Comparison of ENCODE assay signal across 23 mouse cellular contexts in genomic region chr9:87965103-87965780, GRCm38 (mm10).
"Had no signal": no experiment of that assay in that cellular context is flagged by ENCODE, and none has a peak within 500 bp of the region (broad histone marks: within the 10 kb centered on the region; RNA-seq: fewer than 3 reads in every experiment).

No protein-coding gene starts in this region.

- H3K9me3 ChIP-seq: intestine, embryonic 15.5 days; limb, embryonic 12.5 days; limb, embryonic 15.5 days; midbrain, embryonic 10.5 days; midbrain, embryonic 15.5 days; neural tube, embryonic 12.5 days; neural tube, embryonic 15.5 days; stomach, embryonic 15.5 days had no signal

- H3K4me2 ChIP-seq: intestine, embryonic 15.5 days; limb, embryonic 12.5 days; limb, embryonic 15.5 days; liver, embryonic 11.5 days; midbrain, embryonic 15.5 days; neural tube, embryonic 12.5 days; neural tube, embryonic 15.5 days; stomach, embryonic 15.5 days had no signal

- H3K27me3 ChIP-seq: intestine, embryonic 15.5 days; limb, embryonic 12.5 days; limb, embryonic 15.5 days; megakaryocyte, embryonic 14.5 days; midbrain, embryonic 15.5 days; neural tube, embryonic 12.5 days; neural tube, embryonic 15.5 days; stomach, embryonic 15.5 days had no signal

- ATAC-seq: intestine, embryonic 15.5 days; liver, postnatal 0 days; lung, postnatal 0 days; midbrain, embryonic 15.5 days had no signal

- DNase-seq: kidney, adult 11 months; kidney, adult 8-10 months; kidney, postnatal 25 days; layer of hippocampus, adult 9-11 months; liver, postnatal 0 days; right cerebral cortex, adult 18-20 months; right cerebral cortex, postnatal 14 days; right cerebral cortex, postnatal 4 days; thymus, postnatal 36 days had no signal

- H3K9ac ChIP-seq: intestine, embryonic 15.5 days; limb, embryonic 12.5 days; limb, embryonic 15.5 days; liver, embryonic 14.5 days; liver, postnatal 0 days; midbrain, embryonic 15.5 days; neural tube, embryonic 12.5 days; neural tube, embryonic 15.5 days; stomach, embryonic 15.5 days had no signal

- H3K36me3 ChIP-seq: intestine, embryonic 15.5 days; limb, embryonic 12.5 days; limb, embryonic 15.5 days; midbrain, embryonic 10.5 days; midbrain, embryonic 15.5 days; neural tube, embryonic 12.5 days; neural tube, embryonic 15.5 days; stomach, embryonic 15.5 days had no signal

- H3K4me1 ChIP-seq: intestine, embryonic 15.5 days; limb, embryonic 15.5 days; megakaryocyte, embryonic 14.5 days; midbrain, embryonic 10.5 days; midbrain, embryonic 15.5 days; neural tube, embryonic 12.5 days; neural tube, embryonic 15.5 days had no signal

- H3K27ac ChIP-seq: intestine, embryonic 15.5 days; kidney, postnatal 0 days; layer of hippocampus, adult 2 months; limb, embryonic 15.5 days; liver, embryonic 14.5 days; midbrain, embryonic 10.5 days; midbrain, embryonic 15.5 days; neural tube, embryonic 12.5 days; neural tube, embryonic 15.5 days; stomach, embryonic 15.5 days had no signal

- H3K4me3 ChIP-seq: intestine, embryonic 15.5 days; layer of hippocampus, adult 2 months; limb, embryonic 12.5 days; limb, embryonic 15.5 days; megakaryocyte, embryonic 14.5 days; midbrain, embryonic 10.5 days; midbrain, embryonic 15.5 days; neural tube, embryonic 12.5 days; neural tube, embryonic 15.5 days; stomach, embryonic 15.5 days had no signal
